Mouse (Mus musculus): ENCODE measurements around the gene Igtp. TPM values are rescaled to one million over a fixed set of nuclear protein-coding genes. Genes with fewer than 3 reads are reported as not detected.
"Not testable (repeated sequence)": the region's sequence is repeated elsewhere in the genome, so short reads cannot be mapped to it uniquely, and the experiment has no call there.

Gene Igtp
- total RNA-seq, 1 experiment from 2014 or later: 19.5 TPM

DNA sequence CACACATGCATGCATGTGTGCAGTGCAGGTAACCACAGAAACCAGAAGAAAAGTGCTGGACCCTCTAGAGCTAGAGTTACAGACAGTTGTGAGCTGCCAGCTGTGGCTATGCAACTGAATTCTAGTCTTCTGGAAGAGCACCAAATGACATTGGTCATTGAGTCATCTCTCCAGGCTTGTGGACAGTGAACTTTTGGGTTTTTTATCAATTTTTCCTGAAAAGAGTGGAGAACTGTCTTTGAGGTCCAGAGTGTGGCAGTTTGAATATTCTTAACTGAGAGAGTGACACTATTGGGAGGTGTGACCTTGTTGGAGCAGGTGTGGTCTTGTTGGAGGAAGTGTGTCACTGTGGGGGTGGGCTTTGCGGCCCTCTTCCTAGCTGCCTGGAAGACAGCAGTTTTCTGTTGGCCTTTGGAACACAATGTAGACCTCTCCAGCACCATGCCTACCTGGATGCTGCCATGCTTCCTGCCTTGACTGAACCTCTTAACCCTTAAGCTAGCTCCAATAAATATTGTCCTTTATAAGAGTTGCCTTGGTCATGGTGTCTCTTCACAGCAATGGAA, 11.0 kb downstream of the Igtp start:
- ATAC-seq (replicated peaks; ENCODE audit: insufficient number of reproducible peaks, low FRiP score, low TSS enrichment, poor library complexity, severe bottlenecking): no peak

DNA sequence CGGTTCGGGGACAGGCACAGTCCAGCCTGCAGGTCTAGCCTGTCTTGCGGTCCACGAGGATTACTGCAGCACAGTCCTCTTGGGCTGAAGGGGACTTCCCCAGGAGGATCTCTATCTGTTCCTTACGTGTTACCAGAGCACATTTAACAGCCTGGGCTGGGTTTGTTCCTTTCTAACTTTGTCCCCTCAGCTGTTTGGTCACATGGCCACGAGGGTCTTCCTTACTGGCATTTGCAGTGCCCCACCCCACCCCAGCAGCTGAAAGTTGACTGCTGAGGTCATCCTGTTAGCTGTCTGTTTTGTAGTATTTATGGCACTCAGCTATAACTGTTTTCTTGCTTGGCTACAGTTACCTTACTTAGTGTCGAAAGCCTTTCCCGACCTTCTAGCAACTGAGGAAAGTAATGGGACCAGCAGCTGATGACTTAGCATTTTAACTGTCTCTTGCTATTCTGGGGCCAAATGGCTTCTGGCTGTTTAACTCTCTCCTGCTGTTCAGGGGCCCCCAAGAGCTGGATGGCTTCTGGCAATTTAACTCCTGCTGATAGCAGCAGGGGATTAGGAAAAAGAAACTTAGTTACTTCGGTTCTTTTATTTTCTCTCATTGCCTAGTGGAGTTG, 11.8 kb downstream of the Igtp start:
- no peak for ATAC-seq (replicated peaks; ENCODE audit: insufficient number of reproducible peaks, low FRiP score, low TSS enrichment, poor library complexity, severe bottlenecking)

DNA sequence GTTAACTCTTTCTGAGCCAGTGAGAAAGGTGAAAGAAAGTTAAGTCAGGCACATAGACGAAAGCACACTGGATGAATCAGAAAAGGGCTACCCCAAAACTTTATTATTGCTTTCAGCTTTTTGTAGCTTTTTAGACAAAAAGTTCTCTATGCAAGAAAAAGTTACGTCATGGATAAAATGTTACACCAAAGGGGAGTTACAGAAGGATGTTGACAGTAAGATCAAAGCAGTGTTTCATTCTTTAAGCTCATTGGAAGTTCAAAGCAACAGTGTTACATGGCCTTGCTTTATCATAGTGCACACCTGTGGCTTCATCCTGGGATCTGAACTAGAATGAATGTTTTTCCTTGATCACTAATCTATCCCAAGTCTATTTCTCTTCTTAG, 12.3 kb downstream of the Igtp start:
- ATAC-seq (replicated peaks; ENCODE audit: insufficient number of reproducible peaks, low FRiP score, low TSS enrichment, poor library complexity, severe bottlenecking): no peak

DNA sequence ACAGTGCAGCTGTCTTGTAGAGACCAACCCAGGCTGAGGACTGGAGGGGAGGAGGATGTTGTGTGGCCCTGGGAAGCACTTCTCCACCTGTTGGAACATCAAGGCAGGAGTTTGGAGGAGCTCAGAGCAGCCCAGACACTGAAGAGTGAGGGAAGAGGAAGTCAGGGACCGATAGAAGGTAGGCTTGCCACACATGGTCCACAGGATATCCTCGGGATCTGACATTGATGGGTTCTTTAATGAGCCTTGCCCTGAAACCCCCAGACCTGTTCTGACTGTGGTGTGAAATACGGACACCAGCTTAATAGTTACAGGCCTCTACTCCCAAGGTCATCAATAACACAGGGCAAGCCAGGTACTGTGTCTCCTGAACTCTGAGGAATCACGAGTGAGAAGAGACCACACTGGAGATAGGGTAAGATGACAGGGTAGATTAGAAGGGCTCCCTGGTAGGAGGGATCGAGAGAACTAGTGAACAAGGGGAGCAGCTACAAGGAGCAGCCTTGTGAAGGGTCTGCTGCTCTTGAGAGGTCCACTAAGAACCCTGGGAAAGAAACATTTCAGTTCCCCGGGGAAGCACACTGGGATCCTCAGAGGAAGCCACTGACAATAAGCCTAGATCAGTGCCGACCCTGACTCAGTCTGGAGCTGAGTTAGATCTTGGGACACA, 14.5 kb downstream of the Igtp start:
- ATAC-seq (replicated peaks; ENCODE audit: insufficient number of reproducible peaks, low FRiP score, low TSS enrichment, poor library complexity, severe bottlenecking): no peak

DNA sequence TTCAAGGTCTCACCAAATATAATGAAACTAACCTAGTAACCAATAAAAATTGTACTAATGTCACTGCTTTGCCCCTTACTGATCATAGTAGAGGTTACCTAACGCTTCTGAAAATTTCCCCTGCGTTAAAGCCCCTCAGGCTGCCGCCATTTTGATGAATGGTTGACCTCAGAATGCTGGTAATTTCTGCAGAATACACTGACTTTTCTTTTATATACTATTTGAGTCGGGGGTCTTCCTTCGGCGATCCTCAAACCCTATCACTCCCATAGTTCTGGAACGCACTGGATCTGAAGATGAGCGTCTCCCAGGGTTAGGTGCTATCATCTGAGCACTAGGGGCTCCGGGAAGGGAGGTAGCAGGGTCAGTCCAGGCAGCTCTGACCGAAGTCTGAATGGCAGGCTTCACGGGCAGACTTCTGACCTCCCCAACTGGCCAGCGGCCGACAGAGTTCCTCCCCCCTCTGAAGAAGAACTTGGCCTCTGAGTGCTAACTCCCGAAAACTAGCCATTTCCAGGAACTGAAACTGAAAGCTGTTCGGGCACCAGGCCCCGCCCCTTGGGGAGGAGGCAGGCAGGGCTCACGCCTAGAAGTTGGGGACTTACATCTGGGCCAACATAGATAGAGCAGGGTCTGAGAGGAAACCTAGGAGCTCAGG, 15.2 kb downstream of the Igtp start:
- ATAC-seq (replicated peaks; ENCODE audit: insufficient number of reproducible peaks, low FRiP score, low TSS enrichment, poor library complexity, severe bottlenecking): peak; percentile 96

DNA sequence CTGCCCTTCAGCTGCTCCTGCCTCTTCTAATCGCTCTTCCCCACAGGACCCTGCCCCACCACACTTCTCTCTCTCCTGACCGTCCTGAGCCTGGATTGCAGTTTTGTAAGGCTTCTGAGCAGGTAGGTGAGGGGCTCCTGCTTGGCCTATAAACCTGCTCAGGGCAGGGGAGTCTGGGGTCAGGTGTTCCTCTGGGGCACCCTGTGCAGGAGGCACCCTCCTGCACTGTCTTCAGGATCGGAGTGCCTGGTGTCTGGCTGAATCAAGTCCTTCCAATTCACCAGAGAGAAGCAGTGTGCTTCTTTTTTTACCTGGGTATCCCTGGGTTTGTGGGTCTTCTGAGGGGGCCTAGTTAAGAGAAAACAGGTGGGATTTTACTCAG, 15.7 kb downstream of the Igtp start:
- ATAC-seq (replicated peaks; ENCODE audit: insufficient number of reproducible peaks, low FRiP score, low TSS enrichment, poor library complexity, severe bottlenecking): not testable (repeated sequence)

DNA sequence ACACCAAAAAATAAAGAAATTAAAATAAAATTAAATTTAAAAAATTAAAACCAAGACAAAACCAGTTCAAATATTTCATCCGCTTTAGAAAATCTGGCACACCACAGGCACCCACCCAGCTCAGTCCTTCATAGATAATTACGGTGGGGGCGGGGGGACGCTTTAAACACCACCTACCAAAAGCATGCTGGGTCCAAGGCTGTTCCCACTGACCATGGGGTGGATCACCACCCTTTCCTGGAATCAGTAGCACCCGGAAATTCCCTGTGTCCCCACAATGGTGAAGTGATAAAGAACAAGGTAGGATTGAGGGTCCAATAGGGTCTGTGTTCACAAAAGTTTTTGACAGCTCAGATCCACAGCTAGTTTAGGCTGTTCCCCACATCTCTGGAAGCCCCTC, 16.5 kb downstream of the Igtp start:
- no peak for ATAC-seq (replicated peaks; ENCODE audit: insufficient number of reproducible peaks, low FRiP score, low TSS enrichment, poor library complexity, severe bottlenecking)

DNA sequence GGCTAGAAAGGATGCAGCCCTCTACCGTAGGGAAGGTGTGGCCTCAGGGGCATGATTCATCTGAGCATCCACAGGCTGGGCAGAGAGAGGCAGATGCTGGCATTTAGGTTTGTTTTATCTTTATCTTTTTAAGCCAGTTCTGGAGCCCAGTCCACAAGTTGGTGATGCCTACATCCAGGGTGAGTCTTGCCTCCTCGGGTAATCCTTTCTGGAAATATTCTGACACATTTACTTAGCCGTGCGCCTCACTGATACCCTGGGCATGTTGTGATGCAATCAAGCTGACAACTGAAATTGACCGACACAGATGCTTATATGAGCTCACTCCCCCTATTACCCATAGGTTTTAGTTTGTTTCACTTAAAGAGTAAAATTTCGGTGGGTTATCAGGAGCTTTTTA, 17.5 kb downstream of the Igtp start:
- ATAC-seq (replicated peaks; ENCODE audit: insufficient number of reproducible peaks, low FRiP score, low TSS enrichment, poor library complexity, severe bottlenecking): no peak

DNA sequence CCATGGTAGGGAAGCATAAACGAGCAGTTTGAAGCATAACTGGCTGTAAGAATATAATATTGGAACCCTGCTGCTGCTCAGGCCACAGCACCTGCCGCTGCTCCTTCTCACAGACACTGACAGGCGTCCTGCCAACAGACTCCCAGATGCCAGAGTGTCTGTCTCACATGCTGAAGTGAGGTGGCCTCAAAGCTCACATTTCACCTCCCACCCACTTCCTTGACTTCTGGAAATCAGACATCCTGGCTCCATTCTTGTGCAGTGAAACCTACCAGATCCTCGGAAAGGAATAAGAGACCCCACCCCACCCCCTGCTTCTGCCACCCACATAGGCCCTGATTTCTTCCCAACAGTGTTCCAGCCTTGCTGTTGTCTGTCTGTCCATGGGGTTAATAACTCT, 24.4 kb downstream of the Igtp start:
- ATAC-seq (replicated peaks; ENCODE audit: insufficient number of reproducible peaks, low FRiP score, low TSS enrichment, poor library complexity, severe bottlenecking): no peak

DNA sequence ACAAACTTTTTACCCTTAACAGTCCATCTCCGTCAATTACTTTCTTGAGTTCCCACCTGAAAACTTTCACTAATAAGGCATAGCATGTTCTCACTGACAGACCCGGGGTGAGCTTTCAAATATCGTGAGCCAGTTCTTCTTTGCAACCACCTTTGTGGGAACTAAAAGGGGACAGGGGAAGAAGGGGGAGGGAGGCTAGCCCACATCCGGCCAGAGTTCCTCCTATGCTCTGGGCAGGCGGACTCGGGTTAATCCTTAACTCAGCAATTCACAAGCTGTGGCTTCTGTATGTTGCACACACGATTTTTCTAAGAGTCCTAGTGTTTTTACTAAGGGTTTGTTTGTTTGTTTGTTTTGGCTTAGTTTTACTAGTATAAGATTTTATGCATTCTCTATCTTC, 25.0 kb downstream of the Igtp start:
- peak; percentile 63 for ATAC-seq (replicated peaks; ENCODE audit: insufficient number of reproducible peaks, low FRiP score, low TSS enrichment, poor library complexity, severe bottlenecking)

DNA sequence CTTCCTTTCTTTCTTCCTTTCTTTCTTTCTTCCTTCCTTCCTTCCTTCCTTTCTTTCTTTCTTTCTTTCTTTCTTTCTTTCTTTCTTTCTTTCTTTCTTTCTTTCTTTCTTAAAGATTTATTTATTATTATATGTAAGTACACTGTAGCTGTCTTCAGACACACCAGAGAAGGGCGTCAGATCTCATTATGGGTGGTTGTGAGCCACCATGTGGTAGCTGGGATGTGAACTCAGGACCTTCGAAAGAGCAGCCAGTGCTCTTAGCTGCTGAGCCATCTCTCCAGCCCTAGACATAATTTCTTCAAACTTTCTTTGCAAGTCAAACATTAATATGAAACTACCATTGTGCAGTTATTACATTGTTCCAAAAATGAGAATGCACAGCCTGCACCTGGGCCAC, 25.5 kb downstream of the Igtp start:
- ATAC-seq (replicated peaks; ENCODE audit: insufficient number of reproducible peaks, low FRiP score, low TSS enrichment, poor library complexity, severe bottlenecking): not testable (repeated sequence)

DNA sequence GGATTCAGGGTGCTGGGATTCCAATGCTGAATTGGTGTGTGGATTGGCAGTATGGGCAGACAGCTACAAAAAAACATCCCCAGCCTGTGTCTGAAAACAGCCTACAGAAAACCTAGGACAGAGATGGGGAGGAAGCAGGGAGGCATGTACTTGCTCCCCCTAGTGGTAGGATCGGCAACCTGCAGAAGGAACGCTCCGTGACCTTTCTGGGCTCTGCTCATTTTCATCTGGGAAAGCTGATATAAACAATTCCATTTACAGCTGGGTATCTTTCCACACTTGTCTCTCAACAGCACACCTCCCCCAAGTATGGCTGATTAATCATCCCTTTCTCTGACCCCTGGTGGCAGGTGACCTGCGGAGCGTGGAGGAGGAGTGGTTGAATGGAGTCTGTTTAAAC, 26.3 kb downstream of the Igtp start:
- peak; percentile 82 for ATAC-seq (replicated peaks; ENCODE audit: insufficient number of reproducible peaks, low FRiP score, low TSS enrichment, poor library complexity, severe bottlenecking)

DNA sequence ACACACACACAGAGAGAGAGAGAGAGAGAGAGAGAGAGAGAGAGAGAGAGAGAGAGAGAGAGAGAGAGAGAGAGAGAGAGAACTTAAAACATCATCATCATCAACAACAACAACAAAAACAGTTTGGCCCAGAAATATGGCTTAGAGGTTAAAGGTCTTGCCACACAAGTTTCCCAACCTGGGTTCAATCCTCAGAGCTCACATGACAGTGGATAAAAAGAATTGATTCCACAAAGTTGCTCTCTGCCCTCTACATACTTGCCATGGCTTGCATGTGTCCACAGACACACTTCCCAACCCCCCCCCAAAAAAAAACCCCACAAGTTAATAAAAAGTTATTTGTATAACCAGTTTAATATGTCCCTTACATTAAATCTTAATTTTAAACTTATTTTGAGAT, 27.1 kb downstream of the Igtp start:
- no peak for ATAC-seq (replicated peaks; ENCODE audit: insufficient number of reproducible peaks, low FRiP score, low TSS enrichment, poor library complexity, severe bottlenecking)

DNA sequence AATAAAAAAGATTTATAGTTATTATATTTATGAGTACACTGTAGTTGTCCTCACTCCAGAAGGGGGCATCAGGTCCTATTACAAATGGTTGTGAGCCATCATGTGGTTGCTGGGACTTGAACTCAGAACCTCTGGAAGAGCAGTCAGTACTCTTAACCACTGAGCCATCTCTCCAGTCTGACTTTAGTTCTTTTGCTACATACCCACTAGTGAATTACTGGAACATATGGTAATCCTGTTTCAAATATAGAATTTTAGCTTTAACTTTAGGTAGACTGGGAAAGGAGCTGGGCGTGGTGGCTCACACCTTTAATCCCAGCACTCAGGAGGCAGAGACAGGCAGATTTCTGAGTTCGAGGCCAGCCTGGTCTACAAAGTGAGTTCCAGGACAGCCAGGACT, 28.7 kb downstream of the Igtp start:
- not testable (repeated sequence) for ATAC-seq (replicated peaks; ENCODE audit: insufficient number of reproducible peaks, low FRiP score, low TSS enrichment, poor library complexity, severe bottlenecking)

DNA sequence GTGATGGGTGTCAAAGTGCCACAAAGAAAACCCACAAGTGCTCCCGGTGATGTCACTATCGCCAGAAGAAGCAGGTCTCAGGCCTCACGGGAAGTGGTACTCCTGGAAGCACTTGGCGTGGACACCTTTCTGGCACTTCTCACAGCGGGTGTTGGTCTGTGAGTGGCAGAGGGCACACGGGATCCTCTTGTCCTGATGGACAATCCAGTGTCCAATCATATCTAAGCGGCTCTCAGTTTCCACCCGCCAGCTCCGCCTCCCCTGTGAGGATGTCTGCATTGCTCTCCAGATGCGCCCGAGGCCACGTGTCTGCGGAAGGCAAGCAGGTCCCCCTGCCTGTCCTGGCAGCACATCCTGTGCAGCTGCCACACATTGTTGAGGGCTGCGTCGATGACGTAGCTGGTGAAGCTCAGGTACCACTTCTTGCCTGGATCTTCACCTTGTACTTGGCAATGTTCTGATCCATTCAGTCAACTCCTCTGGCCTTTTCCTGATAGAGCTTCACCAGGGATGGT, 31.1 kb downstream of the Igtp start:
- no peak for ATAC-seq (replicated peaks; ENCODE audit: insufficient number of reproducible peaks, low FRiP score, low TSS enrichment, poor library complexity, severe bottlenecking)

DNA sequence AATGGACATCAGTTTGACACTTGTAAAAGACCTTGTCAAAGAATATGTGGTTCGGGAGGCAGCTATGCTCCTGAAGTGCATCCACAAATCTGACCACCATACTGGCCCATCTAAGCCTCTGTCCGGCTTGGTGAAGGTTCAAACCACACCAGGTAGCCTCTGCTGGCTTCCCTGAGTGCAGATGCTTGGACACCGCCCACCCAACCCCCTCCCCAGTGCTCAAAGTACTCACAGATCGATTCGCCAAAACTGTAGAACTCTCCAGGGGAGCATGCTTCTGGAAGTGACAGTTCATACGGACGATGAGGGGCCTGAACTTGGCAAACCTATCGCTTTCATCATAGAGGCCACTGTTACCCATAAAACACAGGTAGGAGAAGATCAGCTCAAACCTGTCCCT, 31.8 kb downstream of the Igtp start:
- ATAC-seq (replicated peaks; ENCODE audit: insufficient number of reproducible peaks, low FRiP score, low TSS enrichment, poor library complexity, severe bottlenecking): no peak

DNA sequence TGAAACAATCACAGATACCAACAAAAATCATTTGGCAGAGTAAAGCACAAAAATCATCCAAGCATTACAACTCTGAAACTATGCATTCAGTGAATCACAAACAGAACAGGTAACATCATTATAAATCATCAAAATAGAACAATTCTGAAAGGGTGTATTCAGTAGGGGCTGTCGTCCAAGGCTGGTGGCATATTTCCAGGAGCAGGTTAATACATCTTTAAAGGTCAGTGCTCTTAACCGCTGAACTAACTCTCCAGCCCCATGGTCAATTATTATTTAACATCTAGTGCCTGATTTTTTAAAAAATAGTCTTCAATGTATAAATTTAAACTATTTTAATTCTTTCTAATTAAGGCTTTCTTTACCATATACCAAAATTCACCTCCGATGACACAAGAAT, 35.2 kb downstream of the Igtp start:
- not testable (repeated sequence) for ATAC-seq (replicated peaks; ENCODE audit: insufficient number of reproducible peaks, low FRiP score, low TSS enrichment, poor library complexity, severe bottlenecking)

DNA sequence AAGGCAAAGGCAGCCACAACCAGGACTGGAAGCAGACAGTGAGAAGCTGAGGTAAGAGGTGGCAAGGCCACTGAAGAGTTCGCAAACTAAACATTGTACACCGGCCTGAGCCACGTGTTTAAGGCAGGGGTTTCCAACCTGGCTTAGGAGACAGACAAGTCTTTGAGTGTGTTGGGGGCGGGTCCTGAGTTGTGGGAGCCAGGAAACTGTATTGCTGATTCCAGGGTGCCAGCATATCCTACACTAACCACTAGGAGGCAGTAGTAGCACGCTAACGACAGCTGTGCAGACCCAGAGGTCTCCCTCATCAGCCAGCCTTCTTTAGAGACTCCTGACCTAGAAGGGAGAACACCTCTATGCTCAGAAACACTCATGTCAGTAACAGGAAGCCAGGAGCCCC, 35.8 kb downstream of the Igtp start:
- ATAC-seq (replicated peaks; ENCODE audit: insufficient number of reproducible peaks, low FRiP score, low TSS enrichment, poor library complexity, severe bottlenecking): peak; percentile 78

DNA sequence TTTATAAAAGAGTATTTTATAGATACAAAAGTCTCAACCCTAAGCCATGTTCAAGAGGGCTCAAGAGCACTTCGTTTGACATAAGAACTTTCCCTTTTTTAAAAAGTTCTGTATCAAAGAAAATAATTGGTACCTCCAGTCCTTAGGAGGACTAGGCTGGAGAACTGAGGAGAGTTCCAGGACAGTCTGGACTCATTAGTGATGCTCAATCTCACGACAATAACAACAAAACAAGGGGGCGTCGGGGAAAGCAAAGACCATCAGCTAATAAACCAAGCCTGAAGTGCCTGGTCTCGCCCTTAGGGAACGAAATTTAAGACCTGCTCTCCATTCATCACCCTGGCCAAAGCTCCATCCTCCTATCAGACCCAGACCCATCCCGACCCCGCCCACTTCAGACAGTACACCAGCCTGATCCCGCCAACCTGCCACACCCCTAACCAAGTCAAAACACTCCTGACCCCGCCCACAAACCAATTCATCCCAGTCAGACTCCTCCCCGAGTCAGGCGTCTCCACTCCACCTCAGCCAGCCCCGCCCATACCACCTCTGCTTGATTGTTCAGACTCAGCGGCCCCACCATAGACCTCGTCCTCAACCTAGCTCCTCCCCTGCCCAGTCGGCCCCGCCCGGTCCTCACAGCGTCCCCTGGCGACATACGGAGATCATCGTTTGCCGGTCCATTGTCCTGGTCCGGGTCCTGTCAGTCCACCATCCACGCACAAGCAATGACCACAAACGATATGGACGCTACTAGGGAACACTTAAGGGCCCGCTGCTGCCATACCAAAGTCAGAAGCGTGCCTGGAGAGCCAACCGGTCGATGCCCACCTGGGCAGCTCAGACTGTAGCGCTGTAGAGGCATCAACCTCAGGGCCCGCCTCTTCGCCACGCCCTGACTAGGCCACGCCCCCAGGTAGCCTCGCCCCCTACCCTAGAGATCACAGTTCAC, 39.8 kb downstream of the Igtp start:
- ATAC-seq (replicated peaks; ENCODE audit: insufficient number of reproducible peaks, low FRiP score, low TSS enrichment, poor library complexity, severe bottlenecking): peak; percentile 70

Measured in monocyte, adult 5-6 weeks (primary cell).